Mouse (Mus musculus): ENCODE data around the gene Vmn1r135.
"Not testable (repeated sequence)": the region's sequence is repeated elsewhere in the genome, so short reads cannot be mapped to it uniquely, and the experiment has no call there.

Vmn1r135 gene

GRCm38 (mm10) chr7:21832051-21832450 lies at the start of gene Vmn1r135:
Gene Vmn1r135 (plus strand): TSS chr7:21832351.
- not testable (repeated sequence) for DNase-seq

GRCm38 (mm10) chr7:21796628-21797027 lies 35.5 kb upstream of the Vmn1r135 start, which contains the start of gene Gm4177:
Gene Gm4177 (minus strand): TSS chr7:21796728.
- not testable (repeated sequence) for DNase-seq

- DNase-seq: not testable (repeated sequence)
These were observed 12.0 kb downstream of the Vmn1r135 start, which contains the start of gene Gm5725 for GRCm38 (mm10) chr7:21844167-21844566. Gene Gm5725 (minus strand): TSS chr7:21844267.

Measured in thymus, postnatal 4 days (tissue).